8 mouse cellular contexts compared by ENCODE assay signal in genomic region chr9:40804576-40804975, GRCm38 (mm10). TPM values are rescaled to one million over a fixed set of nuclear protein-coding genes. Genes with fewer than 3 reads are reported as not detected.
DNase-seq lines count a peak whose midpoint lies in the region; ATAC-seq and TF ChIP-seq lines count a peak whose summit lies in the region.
"Not testable (repeated sequence)": the region's sequence is repeated elsewhere in the genome, so short reads cannot be mapped to it uniquely, and the experiment has no call there.

No protein-coding gene starts in this region.

- H3K9ac ChIP-seq in forebrain, embryonic 13.5 days; intestine, embryonic 16.5 days (ENCODE audit: low read depth, low read length); limb, embryonic 13.5 days; lung, embryonic 14.5 days: not testable (repeated sequence)

- H3K4me1 ChIP-seq in bone marrow macrophage, adult 2 months (ENCODE audit: control insufficient read depth, insufficient read depth, low read length); lung, embryonic 14.5 days (ENCODE audit: insufficient read depth): not testable (repeated sequence)
- peaks cover 61% of the 10 kb centered on the region for H3K4me1 ChIP-seq in forebrain, embryonic 13.5 days
- H3K4me1 ChIP-seq in hindbrain, embryonic 10.5 days (replicated peaks): peaks cover 59% of the 10 kb centered on the region
- peaks cover 34% of the 10 kb centered on the region for H3K4me1 ChIP-seq in intestine, embryonic 16.5 days (ENCODE audit: control insufficient read depth, insufficient read depth, low read length)
- peaks cover 45% of the 10 kb centered on the region for H3K4me1 ChIP-seq in limb, embryonic 13.5 days

- H3K27ac ChIP-seq in bone marrow macrophage, adult 2 months (ENCODE audit: insufficient read depth, low read depth, low read length); forebrain, embryonic 13.5 days; hindbrain, embryonic 10.5 days; intestine, embryonic 16.5 days (ENCODE audit: low read length); limb, embryonic 13.5 days; lung, embryonic 14.5 days (ENCODE audit: low read depth): not testable (repeated sequence)

- not testable (repeated sequence) for TF ChIP-seq CTCF in bone marrow macrophage, adult 2 months (IDR thresholded peaks at IDR 0.05; ENCODE audit: low read depth, low read length); lung, embryonic 14.5 days (IDR thresholded peaks at IDR 0.05; ENCODE audit: low read depth)

- not testable (repeated sequence) for H3ac ChIP-seq in myocyte (ENCODE audit: control insufficient read depth, insufficient read length)

- peak overlapping the region; percentile 57 for H3K4me2 ChIP-seq in forebrain, embryonic 13.5 days
- H3K4me2 ChIP-seq in intestine, embryonic 16.5 days (ENCODE audit: low read depth, low read length): peak overlapping the region; percentile 46; the same call in 1 of the 2 replicates
- H3K4me2 ChIP-seq in limb, embryonic 13.5 days (replicated peaks): peak overlapping the region; percentile 57
- peak overlapping the region; percentile 60 for H3K4me2 ChIP-seq in lung, embryonic 14.5 days
- peak overlapping the region; percentile 66 for H3K4me2 ChIP-seq in myocyte (ENCODE audit: low read depth)

- not testable (repeated sequence) for TF ChIP-seq POLR2A in bone marrow macrophage, adult 2 months (IDR thresholded peaks at IDR 0.05; ENCODE audit: borderline replicate concordance, low read depth, low read length); myocyte (IDR thresholded peaks at IDR 0.05; ENCODE audit: insufficient read length, low read depth)

- not testable (repeated sequence) for ATAC-seq in forebrain, embryonic 13.5 days; intestine, embryonic 16.5 days; limb, embryonic 13.5 days (ENCODE audit: low FRiP score, low read depth); lung, embryonic 14.5 days (ENCODE audit: insufficient read depth)

- peak overlapping the region; percentile 45 for H3K4me3 ChIP-seq in bone marrow macrophage, adult 2 months (ENCODE audit: insufficient read depth, low read length)
- H3K4me3 ChIP-seq in forebrain, embryonic 13.5 days; limb, embryonic 13.5 days: not testable (repeated sequence)
- peak overlapping the region; percentile 27; the same call in 1 of the 2 replicates for H3K4me3 ChIP-seq in hindbrain, embryonic 10.5 days
- H3K4me3 ChIP-seq in intestine, embryonic 16.5 days (ENCODE audit: low read length): 0 out of 2 replicates have a peak overlapping the region, but pooled peaks have one; percentile 2
- H3K4me3 ChIP-seq in lung, embryonic 14.5 days (ENCODE audit: low read depth, low read length): peak overlapping the region; percentile 12; the same call in 1 of the 2 replicates
- peak overlapping the region; percentile 76 for H3K4me3 ChIP-seq in myocyte

- WGBS in forebrain, embryonic 13.5 days: 67% methylated on average over 3 of the region's 3 CpGs
- 73% methylated on average over 3 of the region's 3 CpGs for WGBS in hindbrain, embryonic 10.5 days
- WGBS in intestine, embryonic 16.5 days: 41% methylated on average over 3 of the region's 3 CpGs
- WGBS in limb, embryonic 13.5 days: 60% methylated on average over 3 of the region's 3 CpGs
- WGBS in lung, embryonic 14.5 days: 49% methylated on average over 3 of the region's 3 CpGs

- not testable (repeated sequence) for H3K9me3 ChIP-seq in forebrain, embryonic 13.5 days (replicated peaks); hindbrain, embryonic 10.5 days; intestine, embryonic 16.5 days (ENCODE audit: control insufficient read depth, low read length); limb, embryonic 13.5 days; lung, embryonic 14.5 days (ENCODE audit: low read depth, low read length)

- not testable (repeated sequence) for H3K27me3 ChIP-seq in forebrain, embryonic 13.5 days; hindbrain, embryonic 10.5 days (ENCODE audit: insufficient read depth, poor library complexity, severe bottlenecking); intestine, embryonic 16.5 days (replicated peaks; ENCODE audit: control insufficient read depth, insufficient read depth, low read length); limb, embryonic 13.5 days; lung, embryonic 14.5 days (ENCODE audit: insufficient read depth, low read length); myocyte (ENCODE audit: control insufficient read depth, insufficient read depth, insufficient read length)

- H3K79me2 ChIP-seq in myocyte (ENCODE audit: control insufficient read depth, insufficient read depth): peaks cover 21% of the 10 kb centered on the region

- DNase-seq in CD4-positive helper T cell, adult 2 months (ENCODE audit: low read depth, low spot score): peak; percentile 26
- not testable (repeated sequence) for DNase-seq in hindbrain, embryonic 10.5 days (ENCODE audit: low spot score); lung, embryonic 14.5 days

- peaks cover 42% of the 10 kb centered on the region for H3K36me3 ChIP-seq in forebrain, embryonic 13.5 days (ENCODE audit: poor library complexity, severe bottlenecking)
- peaks cover 61% of the 10 kb centered on the region for H3K36me3 ChIP-seq in hindbrain, embryonic 10.5 days
- not testable (repeated sequence) for H3K36me3 ChIP-seq in intestine, embryonic 16.5 days (ENCODE audit: control insufficient read depth, insufficient read depth, low read length)
- peaks cover 35% of the 10 kb centered on the region for H3K36me3 ChIP-seq in limb, embryonic 13.5 days
- H3K36me3 ChIP-seq in lung, embryonic 14.5 days (ENCODE audit: insufficient read depth): peaks cover 54% of the 10 kb centered on the region
- H3K36me3 ChIP-seq in myocyte (ENCODE audit: control insufficient read depth, insufficient read depth): peaks cover 17% of the 10 kb centered on the region

TF ChIP-seq in myocyte, 11 proteins besides CTCF, POLR2A, EP300 and RAD21:
- peak; percentile 50 for TF ChIP-seq POLR2AphosphoS2 (IDR thresholded peaks at IDR 0.05; ENCODE audit: insufficient read length, low read depth)

RNA-seq across cellular contexts. Expression of gene Hspa8, which starts 3.8 kb away (rescaled TPM):
- 1,438 and 1,604 TPM in 2 replicates for polyA plus RNA-seq in bone marrow macrophage, adult 2 months (2012; ENCODE audit: insufficient read depth, insufficient read length, missing spikeins)
- 3,030 and 3,122 TPM in 2 replicates for polyA plus RNA-seq in forebrain, embryonic 13.5 days (2015; fragmentation: Nextera tagmentation; extraction: Ambion mirVana)
- 2,933 and 3,536 TPM in 2 replicates for polyA plus RNA-seq in hindbrain, embryonic 10.5 days (2016; fragmentation: Nextera tagmentation; extraction: Ambion mirVana)
- 2,348 and 2,439 TPM in 2 replicates for polyA plus RNA-seq in intestine, embryonic 16.5 days (2015; fragmentation: Nextera tagmentation; extraction: Ambion mirVana)
- polyA plus RNA-seq in limb, embryonic 13.5 days (2015; fragmentation: Nextera tagmentation; extraction: Ambion mirVana): 2,194 and 2,567 TPM in 2 replicates
- polyA plus RNA-seq in lung, embryonic 14.5 days (2014; fragmentation: Nextera tagmentation; extraction: Ambion mirVana): 2,522 and 2,633 TPM in 2 replicates
- 797 TPM for polyA plus RNA-seq in myocyte (2012; fragmentation: generic; extraction: Trizol)
